Mouse (Mus musculus) brain, embryonic 18.5 days (tissue): Measurements from ENCODE around the gene Tex46.
A peak's percentile ranks its signal among the peaks of the same experiment; 100 is the strongest.

Source experiments
- DNase-seq: peaks from one replicate; pipeline ENCODE4 v3.0.0-alpha.2; 2012; ENCODE audit warnings: low read depth, low spot score

Gene Tex46

GRCm38 (mm10) chr4:136631237-136631994, 21.2 kb downstream of the Tex46 start:
- no peak for DNase-seq

GRCm38 (mm10) chr4:136635995-136636394, 25.8 kb downstream of the Tex46 start:
- DNase-seq = no peak

- no peak for DNase-seq
Measured at GRCm38 (mm10) chr4:136636511-136636910, 26.3 kb downstream of the Tex46 start.

- DNase-seq = no peak
Measured at GRCm38 (mm10) chr4:136636983-136637562, 26.8 kb downstream of the Tex46 start.

- peak; percentile 81 for DNase-seq
Measured at GRCm38 (mm10) chr4:136637563-136638229, 27.5 kb downstream of the Tex46 start.

GRCm38 (mm10) chr4:136638230-136638750, 28.1 kb downstream of the Tex46 start:
- DNase-seq = no peak

- no peak for DNase-seq
Measured at GRCm38 (mm10) chr4:136638890-136639289, 28.7 kb downstream of the Tex46 start.

- DNase-seq = no peak
Measured at GRCm38 (mm10) chr4:136648922-136649479, 38.8 kb downstream of the Tex46 start.

GRCm38 (mm10) chr4:136649480-136650196, 39.4 kb downstream of the Tex46 start:
- no peak for DNase-seq

GRCm38 (mm10) chr4:136650261-136650660, 40.0 kb downstream of the Tex46 start:
- no peak for DNase-seq

- DNase-seq = no peak
Measured at GRCm38 (mm10) chr4:136651357-136651811, 41.1 kb downstream of the Tex46 start.

- DNase-seq = no peak
Measured at GRCm38 (mm10) chr4:136651882-136652527, 41.8 kb downstream of the Tex46 start.

- DNase-seq = no peak
Measured at GRCm38 (mm10) chr4:136652528-136652910, 42.3 kb downstream of the Tex46 start.

- DNase-seq = no peak
Measured at GRCm38 (mm10) chr4:136653019-136653418, 42.8 kb downstream of the Tex46 start.

GRCm38 (mm10) chr4:136653692-136654234, 43.5 kb downstream of the Tex46 start:
- DNase-seq = no peak

- no peak for DNase-seq
Measured at GRCm38 (mm10) chr4:136657914-136658313, 47.7 kb downstream of the Tex46 start.
